Mouse (Mus musculus) left cerebral cortex, adult 2 months (tissue): ENCODE results near the gene Mib2. TPM values are rescaled to one million over a fixed set of nuclear protein-coding genes. Genes with fewer than 3 reads are reported as not detected.
"Not testable (repeated sequence)": the region's sequence is repeated elsewhere in the genome, so short reads cannot be mapped to it uniquely, and the experiment has no call there.

Experiments
- DNase-seq, 2 experiments: peaks; one replicate each; pipeline ENCODE4 v3.0.0; 2021 to 2022; ENCODE audit warnings: low spot score in 2 of 2, mixed read lengths in 1 of 2; ENCODE audit errors: extremely low spot score in 1 of 2
- H3K27ac ChIP-seq: fragments of 200-600 bp; 2 replicates; pipeline ENCODE4 v1.8.1; 2022
- H3K4me3 ChIP-seq: fragments of 200-600 bp; 2 replicates; pipeline ENCODE4 v1.8.1; 2022
- CTCF ChIP-seq: fragments of 200-600 bp; IDR thresholded peaks from 2 replicates; pipeline ENCODE4 v1.8.1; 2022; ENCODE audit warnings: antibody characterized with exemption, mild to moderate bottlenecking, moderate library complexity
- intact Hi-C: fragments of 180-260 bp; cut with DNase I; formaldehyde crosslinking; loops from one replicate; pipeline ENCODE4 v1.15.1; 2025
- total RNA-seq, 2 experiments: library from RNA; stranded (reverse); gene quantifications; 2 replicates each; pipeline ENCODE4 v1.2.3; 2021

Gene Mib2
- total RNA-seq, 2 experiments from 2014 or later = 133 to 140 TPM

- no peak for DNase-seq
- TF ChIP-seq CTCF = no peak
- intact Hi-C loops = no loop called here
- H3K27ac ChIP-seq = no peak overlapping the region
- H3K4me3 ChIP-seq = no peak overlapping the region
Measured at GRCm38 (mm10) chr4:155645721-155646120, 23.3 kb downstream of the Mib2 start.

DNA sequence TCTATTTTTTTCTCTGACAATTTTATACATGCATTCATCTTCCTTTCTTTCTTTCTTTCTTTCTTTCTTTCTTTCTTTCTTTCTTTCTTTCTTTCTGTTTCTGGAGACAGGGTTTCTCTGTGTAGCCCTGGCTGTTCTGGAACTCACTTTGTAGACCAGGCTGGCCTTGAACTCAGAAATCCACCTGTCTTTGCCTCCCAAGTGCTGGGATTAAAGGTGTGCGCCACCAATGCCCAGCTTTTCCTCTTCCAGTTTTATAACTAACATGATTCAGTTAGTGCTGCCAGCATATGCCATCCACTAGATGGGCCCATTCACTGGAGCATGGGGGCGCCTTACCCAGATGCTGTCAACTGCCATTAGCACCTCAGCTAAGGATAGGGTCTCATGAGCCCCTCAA, 23.7 kb downstream of the Mib2 start, which contains the start of gene Gm10563:
TSS of gene Gm10563 (minus strand) at position 101 of the 400 bp plus-strand sequence.
- intact Hi-C loops, DNase-seq, H3K27ac ChIP-seq, H3K4me3 ChIP-seq: not testable (repeated sequence)

DNA sequence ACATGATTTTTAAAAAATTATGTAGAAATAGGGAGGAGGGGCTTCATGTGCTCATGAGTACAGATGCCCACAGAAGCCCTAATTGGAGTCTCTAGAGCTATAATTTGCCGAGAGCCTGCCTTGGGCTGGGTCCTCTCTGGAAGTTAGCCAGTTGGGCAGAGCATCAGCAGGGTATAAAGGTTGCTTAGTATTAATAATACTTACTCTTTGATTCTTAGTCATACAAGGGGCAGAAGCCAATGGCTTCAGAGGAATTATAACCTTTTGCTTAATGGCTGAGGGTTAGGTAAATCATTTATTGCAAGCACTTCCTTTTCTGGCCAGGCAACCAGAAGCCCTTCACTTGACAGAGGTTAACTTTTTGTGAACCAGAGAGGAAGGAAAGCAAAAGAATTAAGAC, 25.5 kb downstream of the Mib2 start:
- TF ChIP-seq CTCF = no peak
- Histone ChIP-seq H3K4me3 (no peak overlapping the region), H3K27ac (no peak overlapping the region)
- intact Hi-C loops = no loop called here
- DNase-seq = no peak

- intact Hi-C loops = no loop called here
- Histone ChIP-seq H3K27ac (no peak overlapping the region), H3K4me3 (no peak overlapping the region)
- DNase-seq = no peak
- no peak for TF ChIP-seq CTCF
Measured at GRCm38 (mm10) chr4:155635766-155636499, 33.1 kb downstream of the Mib2 start.

GRCm38 (mm10) chr4:155630267-155630666, 38.7 kb downstream of the Mib2 start:
- intact Hi-C loops = loop anchor here (1.0 kb wide), 1 partner anchor 12 kb away; no protein-coding TSS in a partner anchor
- TF ChIP-seq CTCF = no peak
- DNase-seq = no peak
- Histone ChIP-seq H3K27ac (no peak overlapping the region), H3K4me3 (no peak overlapping the region)

GRCm38 (mm10) chr4:155624338-155625291, 44.4 kb downstream of the Mib2 start, which contains the start of gene Cdk11b:
Gene Cdk11b, plus strand, starts transcription at chr4:155624854.
- DNase-seq = peak; percentile 97
- no peak; the same call in 1 of the 2 replicates for TF ChIP-seq CTCF
- peak within 1 kb of the TSS; percentile 96 for H3K27ac ChIP-seq
- intact Hi-C loops = loop anchor here (1.0 to 5.0 kb wide), 2 partner anchors 38 to 81 kb away; no protein-coding TSS in a partner anchor
- H3K4me3 ChIP-seq = peak within 1 kb of the TSS; percentile 78

GRCm38 (mm10) chr4:155618321-155618720, 50.7 kb downstream of the Mib2 start:
- no peak overlapping the region for H3K27ac ChIP-seq
- no peak overlapping the region for H3K4me3 ChIP-seq
- TF ChIP-seq CTCF = no peak
- no peak for DNase-seq
- intact Hi-C loops = no loop called here

DNA sequence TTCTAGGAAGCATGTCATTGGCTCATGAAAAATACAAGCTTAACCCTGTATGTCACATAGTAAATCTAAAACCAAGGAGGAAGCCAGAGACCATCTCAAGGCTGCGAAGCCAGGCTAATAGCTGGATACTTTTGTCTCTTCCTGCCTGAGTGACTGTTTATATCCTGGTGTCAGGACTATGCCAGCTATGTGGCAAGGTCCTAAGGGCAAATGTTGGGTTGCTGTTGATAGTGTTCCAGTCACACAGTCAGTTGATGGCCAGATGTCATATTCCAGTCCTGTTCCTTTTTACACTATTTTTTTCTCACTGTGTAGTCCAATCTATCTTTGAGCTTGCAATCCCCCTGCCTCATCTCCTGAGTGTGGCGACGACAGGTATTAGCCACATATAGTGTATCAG, 55.7 kb downstream of the Mib2 start:
- DNase-seq = no peak
- no peak overlapping the region for H3K4me3 ChIP-seq
- TF ChIP-seq CTCF = no peak
- H3K27ac ChIP-seq = peak overlapping the region; percentile 42; the same call in 1 of the 2 replicates
- intact Hi-C loops = no loop called here

DNA sequence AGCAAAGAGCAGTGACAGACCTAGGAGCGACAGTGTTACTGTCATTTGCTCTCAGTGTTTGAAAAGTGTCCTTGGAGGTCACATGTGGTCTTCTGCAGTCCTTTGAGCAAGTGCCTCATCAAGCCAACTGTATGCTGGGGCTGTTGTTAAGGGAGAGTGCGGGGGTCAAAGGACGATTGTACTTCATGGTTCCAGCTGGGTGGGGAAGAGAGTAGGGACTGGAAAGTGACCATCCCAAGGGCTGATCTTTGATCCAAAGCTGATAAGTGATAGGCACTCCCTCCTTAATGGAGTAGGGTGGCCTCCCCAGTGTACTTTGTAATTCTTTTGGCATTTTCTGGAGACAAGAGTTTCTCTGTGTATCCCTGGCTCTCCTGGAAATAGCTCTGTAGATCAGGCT, 57.1 kb downstream of the Mib2 start:
- no peak overlapping the region for H3K27ac ChIP-seq
- H3K4me3 ChIP-seq = no peak overlapping the region
- intact Hi-C loops = no loop called here
- no peak for DNase-seq
- no peak for TF ChIP-seq CTCF

- Histone ChIP-seq H3K27ac (no peak overlapping the region), H3K4me3 (no peak overlapping the region)
- intact Hi-C loops = no loop called here
- no peak for DNase-seq
- TF ChIP-seq CTCF = no peak
Measured at GRCm38 (mm10) chr4:155606825-155607224, 62.2 kb downstream of the Mib2 start.

- Histone ChIP-seq H3K4me3 (no peak overlapping the region), H3K27ac (no peak overlapping the region)
- no peak for DNase-seq
- intact Hi-C loops = no loop called here
- no peak for TF ChIP-seq CTCF
Measured at GRCm38 (mm10) chr4:155605132-155605531, 63.9 kb downstream of the Mib2 start.

Other genes with a start within 250 kb of the Mib2 start
- 1 to 10 TPM; 1.7 to 1.9 TPM for gene Tmem52, start 200.1 kb downstream of the Mib2 start, total RNA-seq
- 100 to 1,000 TPM; 853 to 870 TPM for gene Gnb1, start 177.8 kb downstream of the Mib2 start, total RNA-seq
- gene Nadk, start 106.8 kb downstream of the Mib2 start, total RNA-seq = 10 to 100 TPM; 55.9 to 58.2 TPM
- 10 to 100 TPM; 47.3 to 50.5 TPM for gene Slc35e2, start 67.8 kb downstream of the Mib2 start, total RNA-seq
- 10 to 100 TPM; 46.8 to 56.0 TPM for gene Cdk11b, start 44.3 kb downstream of the Mib2 start, total RNA-seq
- gene Gm10563, start 23.8 kb downstream of the Mib2 start, total RNA-seq = not detected
- gene Mmp23, start 15.8 kb downstream of the Mib2 start, total RNA-seq = 1 to 10 TPM; 4.1 to 5.4 TPM
- 10 to 100 TPM; 26.2 to 33.4 TPM for gene Fndc10, start 25.1 kb upstream of the Mib2 start, total RNA-seq
- gene Ssu72, start 35.6 kb upstream of the Mib2 start, total RNA-seq = 10 to 100 TPM; 89.2 to 98.0 TPM
- gene Tmem240, start 65.6 kb upstream of the Mib2 start, total RNA-seq = 10 to 100 TPM; 54.0 to 57.0 TPM
- gene Atad3a, start 91.9 kb upstream of the Mib2 start, total RNA-seq = 10 to 100 TPM; 53.0 to 58.8 TPM
- gene Vwa1, start 105.5 kb upstream of the Mib2 start, total RNA-seq = 10 to 100 TPM; 13.6 to 15.9 TPM
- 10 to 100 TPM; 16.4 to 16.8 TPM for gene Tmem88b, start 116.7 kb upstream of the Mib2 start, total RNA-seq
- gene Ankrd65, start 121.2 kb upstream of the Mib2 start, total RNA-seq = under 1 TPM in 1 of 2 experiments, not detected in 1; 0.29 TPM
- 10 to 100 TPM; 82.7 to 84.8 TPM for gene Mrpl20, start 133.7 kb upstream of the Mib2 start, total RNA-seq
- gene Ccnl2, start 143.3 kb upstream of the Mib2 start, total RNA-seq = 10 to 100 TPM; 74.8 to 83.4 TPM
- 100 to 1,000 TPM in 1 of 2 experiments, 10 to 100 TPM in 1; 98.5 to 101 TPM for gene Aurkaip1, start 162.1 kb upstream of the Mib2 start, total RNA-seq
- 1 to 10 TPM; 5.9 to 8.0 TPM for gene Mxra8, start 170.5 kb upstream of the Mib2 start, total RNA-seq
- 10 to 100 TPM; 94.0 to 96.3 TPM for gene Dvl1, start 178.2 kb upstream of the Mib2 start, total RNA-seq
- under 1 TPM; 0.23 to 0.30 TPM for gene Tas1r3, start 194.2 kb upstream of the Mib2 start, total RNA-seq
- gene Cptp, start 200.2 kb upstream of the Mib2 start, total RNA-seq = 10 to 100 TPM; 21.7 to 28.9 TPM
- gene Ints11, start 200.3 kb upstream of the Mib2 start, total RNA-seq = 10 to 100 TPM; 37.3 to 41.1 TPM
- 10 to 100 TPM; 55.0 to 61.2 TPM for gene Pusl1, start 222.6 kb upstream of the Mib2 start, total RNA-seq
- 100 to 1,000 TPM; 139 to 152 TPM for gene Acap3, start 222.6 kb upstream of the Mib2 start, total RNA-seq